Mouse (Mus musculus) ES-E14 (cell line): ENCODE measurements around the gene Zfp846.

Source experiments
- CHD2 ChIP-seq: IDR thresholded peaks from 2 replicates; pipeline ENCODE4 v1.6.1; 2014; ENCODE audit warnings: mild to moderate bottlenecking, low read depth, low read length, inconsistent platforms
- HCFC1 ChIP-seq: IDR thresholded peaks from 2 replicates; pipeline ENCODE4 v1.6.1; 2012; ENCODE audit warnings: low read length, inconsistent platforms, borderline replicate concordance; ENCODE audit not compliant: insufficient read depth
- MAFK ChIP-seq: IDR thresholded peaks from 2 replicates; pipeline ENCODE4 v1.6.1; 2014; ENCODE audit warnings: mild to moderate bottlenecking, low read depth, low read length, inconsistent platforms; ENCODE audit not compliant: insufficient read depth

GRCm38 (mm10) chr9:20639486-20639885 is 58.4 kb downstream of the Zfp846 start:
- no peak for TF ChIP-seq CHD2
- TF ChIP-seq HCFC1: no peak
- TF ChIP-seq MAFK: no peak
